Mouse (Mus musculus) T-cell, adult 2 months (primary cell): ENCODE results near the gene Gipr.

Source experiments
- DNase-seq: peaks from one replicate; pipeline ENCODE4 v3.0.0; 2022; ENCODE audit warnings: low spot score

Gene Gipr

GRCm38 (mm10) chr7:19148875-19149541, 16.9 kb downstream of the Gipr start, which contains the start of gene Qpctl:
Qpctl (minus strand) TSS chr7:19149291.
- DNase-seq = peak; percentile 99

GRCm38 (mm10) chr7:19148180-19148874, 17.6 kb downstream of the Gipr start:
- no peak for DNase-seq

GRCm38 (mm10) chr7:19147497-19148045, 18.4 kb downstream of the Gipr start:
- DNase-seq = no peak

DNA sequence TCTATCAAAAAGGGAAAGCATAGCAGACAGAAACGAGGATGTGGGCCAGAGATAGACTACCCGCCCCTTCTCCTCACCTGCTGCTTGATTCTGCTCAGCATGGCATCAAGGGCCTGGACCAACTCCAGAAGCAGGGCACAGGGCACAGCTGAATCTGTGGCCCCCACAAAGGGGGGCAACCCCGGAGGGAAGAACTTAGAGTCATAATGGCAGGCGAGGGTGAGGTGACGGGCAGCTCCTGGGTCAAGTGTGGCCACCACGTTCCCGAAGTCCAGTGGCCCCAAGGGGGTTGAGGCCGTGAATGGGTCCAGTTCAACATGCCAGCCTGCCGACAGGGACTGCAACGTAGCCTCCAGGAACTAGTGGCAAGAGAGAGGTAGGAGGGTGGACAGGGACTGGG, 19.1 kb downstream of the Gipr start:
- no peak for DNase-seq

DNA sequence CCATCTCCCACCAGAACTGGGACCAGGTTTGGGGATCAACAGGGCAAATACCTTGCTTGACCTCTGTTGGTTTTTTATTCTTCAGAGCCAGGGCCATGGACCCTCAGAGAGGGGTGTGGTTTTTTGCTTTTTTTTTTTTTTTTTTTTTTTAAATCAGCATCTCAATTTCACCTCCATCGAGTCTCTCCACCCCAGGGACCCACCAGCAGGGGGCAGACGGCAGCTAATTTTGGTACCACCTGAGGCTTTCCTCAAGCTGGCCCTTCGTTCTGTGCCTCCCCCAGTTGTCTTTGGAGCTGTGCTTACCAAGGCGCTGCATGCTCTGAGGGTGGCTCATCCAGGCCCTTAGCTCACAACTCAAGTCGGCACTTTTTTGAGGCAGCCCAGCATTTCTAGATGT, 28.5 kb downstream of the Gipr start:
- peak; percentile 65 for DNase-seq

- no peak for DNase-seq
These were observed 29.1 kb downstream of the Gipr start for GRCm38 (mm10) chr7:19136673-19137334.

DNA sequence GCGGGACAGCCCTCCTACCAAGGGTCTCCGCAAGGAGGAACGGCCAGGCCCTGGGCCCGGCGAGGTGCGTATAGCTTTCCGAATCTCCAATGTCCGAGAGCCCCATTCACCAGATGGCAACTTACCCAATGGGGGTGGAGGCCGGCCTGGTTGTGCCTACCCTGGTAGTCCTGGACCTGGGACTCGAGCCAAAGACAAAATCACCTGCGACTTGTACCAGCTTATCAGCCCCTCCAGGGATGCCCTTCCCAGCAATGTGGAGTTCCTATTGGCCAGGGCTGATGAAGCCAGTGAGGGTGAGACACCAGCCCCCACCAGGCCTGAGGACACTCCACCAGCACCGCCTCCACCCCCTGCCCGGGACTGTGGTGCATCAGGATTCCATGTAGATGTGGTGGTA, 29.8 kb downstream of the Gipr start:
- no peak for DNase-seq

- peak; percentile 95 for DNase-seq
These were observed 34.5 kb downstream of the Gipr start for GRCm38 (mm10) chr7:19131324-19131848.

GRCm38 (mm10) chr7:19130657-19131056, 35.3 kb downstream of the Gipr start:
- no peak for DNase-seq

DNA sequence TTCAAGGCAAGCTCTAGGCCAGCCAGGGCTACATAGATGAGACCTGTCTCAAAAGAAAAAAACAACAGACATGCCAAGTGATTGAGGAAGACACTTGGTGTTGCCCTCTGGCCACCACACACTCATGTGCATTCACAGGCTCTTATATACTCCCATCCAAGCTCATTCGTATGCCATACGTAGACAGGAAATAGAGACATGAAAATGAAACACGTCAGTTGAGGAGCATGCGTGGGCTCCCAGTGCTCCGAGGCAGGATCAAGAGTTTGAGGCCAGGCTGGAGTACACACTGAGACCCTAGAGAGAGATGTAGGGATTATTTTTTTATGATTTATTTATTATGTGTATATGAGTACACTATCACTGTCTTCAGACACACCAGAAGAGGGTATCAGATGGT, 36.5 kb downstream of the Gipr start:
- DNase-seq = no peak

DNA sequence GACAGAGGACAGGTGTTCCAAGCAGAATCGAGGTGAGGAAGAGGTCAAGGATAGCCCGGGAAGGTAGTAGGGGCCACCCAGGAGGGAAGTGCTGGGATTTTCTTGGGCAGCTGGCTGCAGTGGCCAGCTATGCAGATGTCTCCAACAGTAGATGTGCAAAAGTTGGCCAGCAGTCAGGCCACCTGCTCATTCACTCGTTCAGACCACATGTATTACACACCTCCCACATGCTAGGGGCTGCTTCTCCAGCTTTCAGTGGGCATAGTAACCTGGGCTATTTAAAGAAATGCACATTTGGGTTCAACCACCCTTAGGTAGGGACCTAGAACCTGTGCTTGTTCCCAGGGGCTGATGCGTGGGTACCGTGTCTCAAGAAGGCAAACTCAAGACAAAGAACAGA, 38.2 kb downstream of the Gipr start:
- no peak for DNase-seq

- DNase-seq = no peak
These were observed 41.2 kb downstream of the Gipr start for GRCm38 (mm10) chr7:19124713-19125112.

DNA sequence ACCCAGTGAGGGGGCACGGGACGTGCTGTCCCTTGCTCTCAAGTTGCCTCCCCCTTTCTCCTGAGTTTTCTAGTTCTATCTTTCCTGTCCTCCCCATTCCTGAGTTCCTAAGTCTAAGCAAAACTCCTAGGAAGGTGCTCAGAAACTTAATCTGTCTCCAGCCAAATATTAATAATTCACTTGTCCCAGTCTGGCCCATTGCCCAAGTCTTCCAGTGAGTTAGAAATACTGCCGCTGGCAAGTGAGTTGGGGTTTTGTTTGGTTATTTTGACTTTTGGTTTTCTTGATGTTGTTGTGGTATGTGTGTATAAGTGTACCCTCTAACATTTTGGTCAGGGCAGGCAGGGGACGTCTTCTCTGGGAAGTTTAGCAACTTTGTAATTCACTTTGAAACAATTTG, 44.2 kb downstream of the Gipr start:
- DNase-seq = no peak

DNA sequence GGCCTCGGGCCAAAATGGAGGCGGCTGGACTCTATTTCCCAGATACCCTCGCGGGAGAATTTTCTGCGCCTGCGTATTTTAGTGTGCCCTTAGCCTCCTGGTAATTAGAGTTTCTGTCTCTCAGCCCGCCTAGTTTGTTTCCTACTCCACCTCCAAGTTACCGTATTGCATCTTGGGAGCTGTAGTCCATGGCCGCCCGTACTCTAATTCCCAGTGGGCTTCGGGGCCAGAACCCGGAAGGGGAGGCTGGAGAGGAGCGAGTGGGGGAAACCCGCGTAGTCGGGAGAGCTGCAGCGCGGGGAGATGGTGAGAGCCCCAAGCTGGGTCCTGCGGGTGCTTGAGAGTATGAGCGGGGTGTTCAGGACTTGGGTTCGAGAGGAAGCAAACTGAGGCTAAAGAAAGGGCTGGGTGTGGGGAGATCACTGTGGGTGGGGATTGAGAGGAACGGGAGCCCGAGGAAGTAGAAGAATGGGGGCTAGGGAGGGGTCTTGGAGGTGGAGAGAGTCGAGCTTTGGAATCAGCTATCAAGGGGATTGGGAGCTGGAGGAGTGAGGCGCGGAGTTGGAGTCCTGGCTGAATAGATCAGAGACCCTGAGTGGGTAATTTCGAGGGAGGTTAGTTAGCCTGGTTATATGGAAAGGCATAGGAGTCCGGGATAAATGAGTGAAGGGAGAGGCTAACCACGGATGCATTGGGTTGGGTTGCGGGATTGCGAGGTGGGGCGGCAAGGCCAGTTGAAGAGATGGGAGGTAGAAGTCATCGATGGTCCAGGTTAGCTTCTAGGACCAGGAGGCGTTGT, 46.1 kb downstream of the Gipr start, which contains the start of gene Fbxo46:
Fbxo46 (plus strand) TSS at position 229 of the 799 bp plus-strand sequence.
- DNase-seq = peak; percentile 97

GRCm38 (mm10) chr7:19119083-19119482, 46.8 kb downstream of the Gipr start:
- no peak for DNase-seq

- no peak for DNase-seq
These were observed 47.7 kb downstream of the Gipr start, which contains the start of gene Gm4969 for GRCm38 (mm10) chr7:19118028-19118771. Gm4969 (minus strand) TSS chr7:19118368.

GRCm38 (mm10) chr7:19109565-19109964, 56.4 kb downstream of the Gipr start:
- DNase-seq = no peak

- DNase-seq = no peak
These were observed 58.5 kb downstream of the Gipr start for GRCm38 (mm10) chr7:19107436-19107835.
